Mouse (Mus musculus) kidney, embryonic 16.5 days (tissue): Measurements from ENCODE around the gene Tle1. TPM values are rescaled to one million over a fixed set of nuclear protein-coding genes. Genes with fewer than 3 reads are reported as not detected.

ENCODE experiments used
- ATAC-seq: fragments of 200-750 bp; cut with Nextera tagmentation; 2 replicates; pipeline ENCODE4 v1.8.0; 2017; ENCODE audit warnings: moderate TSS enrichment; ENCODE audit not compliant: low FRiP score, low TSS enrichment
- H3K27ac ChIP-seq: fragments of 300-500 bp; sonication (generic); 2 replicates; pipeline ENCODE4 v1.5.1; 2014; ENCODE audit warnings: low read length
- H3K27me3 ChIP-seq: fragments of 300-500 bp; sonication (generic); 2 replicates; pipeline ENCODE4 v1.6.1; 2014; ENCODE audit warnings: low read length, control low read depth, mixed read lengths; ENCODE audit not compliant: insufficient read depth
- H3K36me3 ChIP-seq: fragments of 300-500 bp; sonication (generic); 2 replicates; pipeline ENCODE4 v1.6.1; 2014; ENCODE audit warnings: low read length, control low read depth, mixed read lengths; ENCODE audit not compliant: insufficient read depth
- H3K4me1 ChIP-seq: fragments of 300-500 bp; sonication (generic); 2 replicates; pipeline ENCODE4 v1.6.1; 2014; ENCODE audit warnings: low read length, control low read depth, mixed read lengths; ENCODE audit not compliant: insufficient read depth
- H3K4me2 ChIP-seq: fragments of 300-500 bp; sonication (generic); replicated peaks from 2 replicates; pipeline ENCODE4 v1.6.1; 2014; ENCODE audit warnings: low read depth, low read length
- H3K4me3 ChIP-seq: fragments of 300-500 bp; sonication (generic); 2 replicates; pipeline ENCODE4 v1.5.1; 2014; ENCODE audit warnings: mild to moderate bottlenecking, low read length
- H3K9ac ChIP-seq: fragments of 300-500 bp; sonication (generic); replicated peaks from 2 replicates; pipeline ENCODE4 v1.6.1; 2014; ENCODE audit warnings: low read length
- H3K9me3 ChIP-seq: fragments of 300-500 bp; sonication (generic); 2 replicates; pipeline ENCODE4 v1.6.1; 2016; ENCODE audit warnings: low read length, control low read depth
- WGBS: fragments of 180-500 bp; shearing (Covaris S2); extraction: QIAGEN DNeasy Blood & Tissue Kit; methylation state at CpG from one replicate; pipeline ENCODE4 v1.1.7; 2014; 5-methylcytosine and 5-hydroxymethylcytosine counted together
- polyA plus RNA-seq: library from polyadenylated mRNA; unstranded; fragments of >200 nt; fragmentation: Nextera tagmentation; extraction: Ambion mirVana; gene quantifications from 2 replicates; pipeline ENCODE4 v1.2.1, GENCODE M21; 2015

Tle1 gene
- polyA plus RNA-seq = 24.8 and 25.5 TPM in 2 replicates

DNA sequence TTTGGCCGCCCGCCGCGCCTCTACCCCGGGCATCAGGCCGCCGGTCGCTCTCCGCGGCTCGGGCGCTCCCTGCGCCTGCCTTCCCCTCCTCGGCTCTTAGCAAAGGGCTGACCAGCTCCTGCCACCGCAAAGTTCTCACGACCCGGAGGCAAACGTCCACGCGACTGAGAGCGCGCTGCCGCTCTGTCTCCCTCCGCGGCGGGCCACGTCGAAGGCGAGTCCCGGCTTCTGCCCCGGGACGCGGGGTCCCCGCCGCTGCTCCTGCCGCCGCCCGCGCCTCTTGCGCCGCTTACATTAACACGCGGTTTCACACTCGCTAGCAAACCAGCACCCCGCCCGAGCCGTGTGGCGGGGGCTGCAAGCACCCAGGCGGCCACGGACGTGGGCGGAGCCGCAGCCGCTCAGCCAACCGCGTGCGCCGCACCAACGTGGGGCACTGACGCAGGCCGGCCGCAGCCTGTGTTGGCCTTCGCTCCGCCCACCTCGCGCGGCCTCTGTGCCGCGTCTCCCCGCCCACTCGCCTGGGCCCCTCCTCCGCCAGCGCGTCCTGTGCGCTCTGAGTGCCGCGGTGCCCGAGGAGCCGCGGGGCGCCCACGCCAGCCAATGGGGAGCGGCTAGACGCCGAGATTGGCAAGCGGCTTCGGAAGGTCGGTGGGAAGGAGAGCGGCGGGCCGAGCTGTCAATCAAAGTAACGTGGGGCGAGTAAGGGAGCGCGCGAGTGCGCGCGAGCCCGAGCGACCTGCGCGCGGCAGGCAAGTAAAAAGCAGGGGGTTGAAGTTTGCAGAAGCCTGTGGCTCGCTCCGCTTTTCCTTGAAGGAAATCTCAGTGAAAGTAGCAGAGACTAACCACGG is at the start of gene Tle1:
Gene Tle1, minus strand, starts transcription at position 361 of the 851 bp plus-strand sequence.
- Histone ChIP-seq H3K4me1 (peaks cover 33% of the 10 kb centered on the region), H3K36me3 (no peaks in the 10 kb centered on the region), H3K27me3 (no peaks in the 10 kb centered on the region), H3K27ac (peak within 1 kb of the TSS; percentile 95), H3K9me3 (no peaks in the 10 kb centered on the region), H3K4me2 (peak within 1 kb of the TSS; percentile 73), H3K9ac (peak within 1 kb of the TSS; percentile 91), H3K4me3 (peak within 1 kb of the TSS; percentile 81)
- 0% methylated on average over 106 of the region's 107 CpGs for WGBS
- ATAC-seq = peak; percentile 98

DNA sequence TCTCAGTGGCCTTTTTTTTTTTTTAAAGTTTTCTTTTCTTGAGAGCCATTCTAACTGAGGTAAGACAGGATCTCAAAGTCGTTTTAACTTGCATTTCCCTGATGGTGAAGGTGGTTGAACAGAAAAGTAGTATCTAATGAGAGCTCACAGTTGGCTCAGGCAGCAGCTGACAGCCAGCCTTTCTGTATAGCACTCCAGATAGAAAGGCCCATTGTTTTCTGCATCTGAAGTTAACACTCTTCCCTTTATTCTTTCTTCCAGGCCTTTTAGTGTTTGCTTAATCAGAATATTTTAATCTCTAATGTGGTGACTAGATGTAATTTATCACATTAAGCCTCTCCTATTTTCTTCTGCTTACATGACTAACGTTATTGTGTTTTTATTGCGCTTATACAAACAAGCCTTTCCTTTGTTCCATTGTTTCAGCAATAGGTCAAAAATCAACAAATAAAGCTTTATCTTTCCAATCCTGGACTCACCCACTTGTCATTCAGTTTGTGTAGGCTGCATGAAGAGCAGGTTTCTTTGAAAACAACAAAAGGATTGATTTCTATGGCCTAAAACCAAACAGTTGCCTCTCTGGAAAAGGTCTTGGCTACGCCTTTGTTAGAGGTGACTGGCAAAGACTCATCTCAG is 33.0 kb upstream of the Tle1 start:
- Histone ChIP-seq H3K27me3 (no peaks in the 10 kb centered on the region), H3K9ac (no peak overlapping the region), H3K36me3 (no peaks in the 10 kb centered on the region), H3K9me3 (no peaks in the 10 kb centered on the region), H3K4me2 (no peak overlapping the region), H3K4me3 (no peak overlapping the region), H3K4me1 (no peaks in the 10 kb centered on the region), H3K27ac (no peak overlapping the region)
- 59% methylated on average over 4 of the region's 4 CpGs for WGBS
- no peak for ATAC-seq

DNA sequence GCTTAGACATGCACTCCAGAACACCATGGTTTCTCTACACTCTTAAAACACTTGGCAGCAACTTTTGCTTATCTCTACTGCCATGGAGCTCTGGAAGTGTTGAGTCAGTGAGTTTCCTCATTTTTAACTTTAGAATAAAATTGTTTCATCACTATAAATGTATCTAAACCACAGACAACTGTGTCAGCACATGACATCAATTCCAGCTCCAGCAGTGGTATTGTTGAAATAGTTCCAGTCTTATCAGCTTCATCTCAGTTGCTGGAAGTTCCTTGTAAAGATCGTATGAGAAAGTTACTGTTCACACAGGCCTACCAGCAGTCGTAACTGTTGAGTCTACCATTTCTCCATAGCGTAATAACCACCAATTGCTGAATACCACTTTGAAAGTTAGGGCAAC is 31.5 kb upstream of the Tle1 start:
- Histone ChIP-seq H3K9me3 (no peaks in the 10 kb centered on the region), H3K36me3 (no peaks in the 10 kb centered on the region), H3K27ac (no peak overlapping the region), H3K4me3 (no peak overlapping the region), H3K9ac (no peak overlapping the region), H3K4me2 (no peak overlapping the region), H3K27me3 (no peaks in the 10 kb centered on the region), H3K4me1 (no peaks in the 10 kb centered on the region)
- WGBS = 72% methylated on average over 3 of the region's 3 CpGs
- no peak for ATAC-seq

DNA sequence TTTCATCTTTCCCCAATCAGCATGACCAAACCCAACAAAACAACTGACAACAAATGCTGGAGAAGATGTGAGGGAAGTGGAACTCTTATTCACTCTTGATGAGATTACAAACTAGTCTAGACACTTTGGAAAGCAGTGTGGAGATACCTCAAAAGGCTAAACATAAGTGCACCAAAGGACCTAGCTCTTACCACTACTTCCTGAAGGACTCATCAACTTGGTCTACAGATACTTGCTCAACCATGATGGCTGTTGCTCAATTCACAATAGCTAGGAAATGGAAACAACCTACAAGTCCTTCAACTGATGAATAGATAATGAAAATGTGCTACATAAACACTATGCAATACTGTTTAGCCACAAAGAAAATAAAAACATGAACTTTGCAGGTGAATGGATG is 30.1 kb upstream of the Tle1 start:
- Histone ChIP-seq H3K4me2 (no peak overlapping the region), H3K4me1 (no peaks in the 10 kb centered on the region), H3K4me3 (no peak overlapping the region), H3K36me3 (no peaks in the 10 kb centered on the region), H3K9ac (no peak overlapping the region), H3K9me3 (no peaks in the 10 kb centered on the region), H3K27me3 (no peaks in the 10 kb centered on the region), H3K27ac (no peak overlapping the region)
- ATAC-seq = no peak

DNA sequence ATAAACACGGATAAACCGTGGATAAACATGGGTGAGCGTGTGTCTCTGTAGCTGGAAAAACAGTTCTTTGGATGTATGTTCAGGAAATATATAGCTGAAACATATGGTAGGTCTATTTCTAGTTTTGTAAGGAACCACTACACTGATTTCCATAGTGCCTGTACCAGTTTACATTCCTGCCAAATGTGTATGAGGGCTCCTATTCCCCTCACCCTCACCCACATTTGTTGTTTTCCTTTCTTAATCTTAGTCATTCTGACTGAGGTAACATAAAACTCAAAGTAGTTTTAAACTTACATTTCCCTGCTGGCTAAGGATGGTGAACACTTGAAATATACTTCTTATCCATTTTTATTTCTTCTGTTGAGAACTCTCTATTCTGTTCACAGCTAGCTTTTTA is 20.9 kb upstream of the Tle1 start:
- H3K27me3 ChIP-seq = no peaks in the 10 kb centered on the region
- no peak overlapping the region for H3K27ac ChIP-seq
- H3K36me3 ChIP-seq = no peaks in the 10 kb centered on the region
- no peak overlapping the region for H3K4me3 ChIP-seq
- H3K9ac ChIP-seq = no peak overlapping the region
- no peaks in the 10 kb centered on the region for H3K9me3 ChIP-seq
- no peak for ATAC-seq
- no peak overlapping the region for H3K4me2 ChIP-seq
- 81% methylated on average over 3 of the region's 3 CpGs for WGBS
- H3K4me1 ChIP-seq = no peaks in the 10 kb centered on the region

DNA sequence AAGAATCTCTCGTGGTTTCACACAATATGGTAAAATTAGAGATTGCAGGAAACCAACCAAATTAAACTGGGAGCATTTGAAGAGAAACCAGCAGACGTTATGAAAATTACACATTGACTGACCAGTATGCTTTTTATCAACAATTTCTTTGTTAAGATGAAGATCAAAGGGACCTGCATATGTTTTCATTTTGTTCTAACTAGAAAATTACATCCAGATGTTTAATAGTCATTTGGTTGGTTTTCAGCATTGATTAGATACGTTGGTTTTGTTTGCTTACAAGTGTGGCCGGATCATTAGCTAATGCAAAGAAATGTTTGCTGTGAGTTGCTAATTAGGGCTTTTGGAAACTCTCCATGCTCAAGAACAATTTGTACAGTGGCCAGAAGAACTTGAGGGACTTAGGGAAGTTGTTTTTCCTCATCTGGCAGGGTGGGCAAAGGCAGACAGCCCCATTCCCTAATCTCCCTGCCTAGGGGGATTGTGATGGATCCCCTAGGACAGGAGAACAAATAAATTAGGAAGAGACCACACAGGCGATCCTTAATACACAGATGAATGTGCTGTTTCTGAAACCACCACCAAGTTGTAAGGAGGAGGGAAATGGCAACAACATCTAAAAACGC is 3.8 kb upstream of the Tle1 start:
- ATAC-seq = no peak
- WGBS = 37% methylated on average over 6 of the region's 6 CpGs

DNA sequence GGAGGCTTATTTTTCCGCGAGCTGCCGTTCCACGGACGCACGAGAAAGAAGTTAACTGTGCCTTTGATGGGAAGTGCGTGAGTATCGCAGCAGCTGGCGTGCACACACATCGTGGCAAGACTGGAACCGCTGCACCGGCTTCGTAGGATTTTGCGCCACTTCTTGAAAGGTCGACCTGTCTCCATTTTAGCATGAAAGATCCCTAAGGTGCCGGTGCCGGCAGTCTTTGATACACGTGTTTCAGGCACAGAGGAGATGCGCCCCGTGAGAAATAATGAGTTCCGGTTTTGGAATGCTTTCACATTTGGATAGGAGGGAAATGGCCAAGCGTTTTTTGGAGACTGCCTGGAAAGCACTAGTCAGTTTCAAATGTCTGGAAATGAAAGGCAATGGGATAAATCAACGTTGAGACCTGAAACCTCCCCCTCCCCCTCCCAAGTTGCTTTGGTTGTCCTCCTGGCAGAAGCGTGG is 837 bp upstream of the Tle1 start:
- Histone ChIP-seq H3K27ac (peak overlapping the region; percentile 89), H3K9ac (peak overlapping the region; percentile 76), H3K27me3 (no peaks in the 10 kb centered on the region), H3K4me3 (peak overlapping the region; percentile 81), H3K4me1 (peaks cover 30% of the 10 kb centered on the region), H3K4me2 (peak overlapping the region; percentile 73), H3K9me3 (no peaks in the 10 kb centered on the region), H3K36me3 (no peaks in the 10 kb centered on the region)
- under 1% methylated on average over 24 of the region's 24 CpGs for WGBS
- ATAC-seq = no peak

More for the DNA sequence above, 3.8 kb upstream of the Tle1 start:
- H3K27me3 ChIP-seq = no peaks in the 10 kb centered on the region
- peaks cover 13% of the 10 kb centered on the region; the same call in 1 of the 2 replicates for H3K4me1 ChIP-seq
- no peaks in the 10 kb centered on the region for H3K36me3 ChIP-seq
- H3K9ac ChIP-seq = 0 out of 2 replicates have a peak overlapping the region, but pooled peaks have one; percentile 31
- no peak overlapping the region for H3K27ac ChIP-seq
- peak overlapping the region; percentile 24 for H3K4me2 ChIP-seq
- H3K4me3 ChIP-seq = peak overlapping the region; percentile 20; the same call in 1 of the 2 replicates
- no peaks in the 10 kb centered on the region for H3K9me3 ChIP-seq

DNA sequence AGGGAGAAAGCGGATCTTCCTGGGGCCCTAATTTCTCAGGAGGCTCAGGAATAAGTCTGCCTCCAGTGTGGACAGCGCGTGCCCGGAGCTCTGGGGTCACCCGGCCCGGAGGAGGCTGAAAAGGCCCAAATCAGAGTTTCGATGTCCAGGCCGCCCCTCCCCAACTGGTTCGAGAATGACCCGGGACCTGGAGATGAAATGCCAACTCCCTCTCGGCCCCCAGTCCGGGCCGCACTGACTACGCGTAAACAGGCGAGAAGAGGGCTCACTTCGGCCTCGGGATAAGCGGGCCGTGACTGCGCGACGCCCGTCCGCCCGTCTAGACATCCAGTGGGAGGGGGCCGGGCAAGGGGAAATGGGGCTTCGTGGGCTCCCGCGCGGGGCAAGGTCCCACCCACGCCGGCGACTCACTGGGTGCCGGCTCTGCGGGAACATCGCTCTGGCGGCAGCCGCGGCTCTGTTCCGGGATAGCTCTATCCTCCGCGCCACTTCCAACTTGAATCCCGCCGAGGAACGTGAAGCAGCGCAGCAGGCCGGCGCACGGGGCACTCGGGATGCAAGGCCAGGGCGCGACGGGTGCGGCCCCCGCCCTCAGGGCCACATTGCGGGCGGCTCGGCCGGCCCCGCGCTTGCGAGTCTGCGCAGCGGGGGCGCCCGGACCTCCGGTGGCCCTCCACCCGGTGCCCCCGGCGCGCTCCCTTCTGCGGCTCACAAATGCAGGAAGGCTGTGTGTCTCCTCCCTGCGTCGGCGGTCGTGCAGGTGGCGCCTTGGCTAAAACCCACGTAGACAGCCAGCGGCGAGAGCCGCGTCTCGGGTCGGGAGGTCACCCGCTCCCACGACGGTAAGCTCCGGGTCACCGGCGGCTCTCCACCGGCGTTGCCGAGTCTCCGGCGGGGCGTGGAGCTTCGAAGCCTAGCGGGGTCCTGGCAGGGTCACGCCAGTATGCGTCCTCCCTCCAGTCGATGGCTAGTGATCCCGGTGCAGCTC is 854 bp downstream of the Tle1 start:
- H3K9me3 ChIP-seq = no peaks in the 10 kb centered on the region
- H3K27ac ChIP-seq = peak overlapping the region; percentile 95
- under 1% methylated on average over 100 of the region's 103 CpGs for WGBS
- H3K4me2 ChIP-seq = peak overlapping the region; percentile 62
- peak overlapping the region; percentile 81 for H3K4me3 ChIP-seq
- peak; percentile 6; the same call in 1 of the 2 replicates for ATAC-seq
- no peaks in the 10 kb centered on the region for H3K36me3 ChIP-seq
- H3K4me1 ChIP-seq = peaks cover 37% of the 10 kb centered on the region
- peak overlapping the region; percentile 91 for H3K9ac ChIP-seq
- no peaks in the 10 kb centered on the region for H3K27me3 ChIP-seq
